Mouse (Mus musculus): ENCODE results near the gene Dcun1d5. TPM values are rescaled to one million over a fixed set of nuclear protein-coding genes. Genes with fewer than 3 reads are reported as not detected.

Dcun1d5 gene
- total and polyA plus RNA-seq, 3 experiments = 187 to 242 TPM; not detected in 1

- TF ChIP-seq MAFK (IDR thresholded peaks at IDR 0.05; ENCODE audit: borderline replicate concordance, low read depth, low read length) (no peak), CHD2 (IDR thresholded peaks at IDR 0.05; ENCODE audit: low read length) (peak; percentile 17; the same call in 1 of the 2 replicates), UBTF (IDR thresholded peaks at IDR 0.05; ENCODE audit: borderline replicate concordance, insufficient read depth, low read depth, low read length) (no peak), ZC3H11A (IDR thresholded peaks at IDR 0.05; ENCODE audit: low read depth, low read length) (no peak)
Observed at GRCm38 (mm10) chr9:7184172-7184896, at the start of gene Dcun1d5, which contains the start of gene Dync2h1 (continued).

GRCm38 (mm10) chr9:7154391-7154790 is 29.9 kb upstream of the Dcun1d5 start:
- Histone ChIP-seq H3K27ac (ENCODE audit: control insufficient read depth, low read depth, low read length) (peak overlapping the region; percentile 5; the same call in 1 of the 2 replicates), H3K36me3 (ENCODE audit: control insufficient read depth in 1 of 2, insufficient read depth in 2 of 2, low read length in 2 of 2) (peaks cover 0 to 11% of the 10 kb centered on the region in 2 experiments; a peak in 3 of 4 replicates), H3K4me1 (ENCODE audit: control insufficient read depth in 1 of 2, insufficient read depth in 2 of 2, low read length in 2 of 2) (peaks cover 3 to 5% of the 10 kb centered on the region in 2 experiments; a peak in 3 of 4 replicates), H3K27me3 (ENCODE audit: control insufficient read depth in 1 of 2, insufficient read depth in 2 of 2, low read length in 2 of 2) (no peaks in the 10 kb centered on the region), H3K4me3 (ENCODE audit: control insufficient read depth in 1 of 2, insufficient read depth in 1 of 2, low read depth in 2 of 2, low read length in 2 of 2) (no peak overlapping the region), H3K9me3 (replicated peaks; ENCODE audit: insufficient read depth, low read length) (no peaks in the 10 kb centered on the region), H3K79me2 (ENCODE audit: control insufficient read depth, insufficient read depth, low read length, poor library complexity) (no peaks in the 10 kb centered on the region), H3K9ac (ENCODE audit: control insufficient read depth, low read depth, low read length, poor library complexity, severe bottlenecking) (no peak overlapping the region)
- DNase-seq (ENCODE audit: low read depth, low spot score) = peak; percentile 77
- TF ChIP-seq GATA1 (IDR thresholded peaks at IDR 0.05; ENCODE audit: low read depth, low read length) (peak; percentile 88), RCOR1 (IDR thresholded peaks at IDR 0.05; ENCODE audit: low read depth, low read length) (peak; percentile 36; the same call in 1 of the 2 replicates), NRF1 (IDR thresholded peaks at IDR 0.05; ENCODE audit: insufficient read depth, low read depth, low read length, poor library complexity, severe bottlenecking) (no peak), EP300 (IDR thresholded peaks at IDR 0.05; ENCODE audit: low read depth in 1 of 2, low read length in 2 of 2) (peak; percentile 78 to 81), TCF12 (IDR thresholded peaks at IDR 0.05; ENCODE audit: low read depth, low read length) (peak; percentile 65; the same call in 1 of the 2 replicates), USF2 (IDR thresholded peaks at IDR 0.05; ENCODE audit: borderline replicate concordance in 1 of 2, insufficient read depth in 1 of 2, low read depth in 1 of 2, low read length in 2 of 2) (no peak), TAL1 (IDR thresholded peaks at IDR 0.05; ENCODE audit: low read length) (peak; percentile 85)

- Histone ChIP-seq H3K27ac (ENCODE audit: control insufficient read depth, low read depth, low read length) (no peak overlapping the region), H3K4me1 (ENCODE audit: control insufficient read depth in 1 of 2, insufficient read depth in 2 of 2, low read length in 2 of 2) (peaks cover 3 to 5% of the 10 kb centered on the region in 2 experiments; a peak in 3 of 4 replicates), H3K79me2 (ENCODE audit: control insufficient read depth, insufficient read depth, low read length, poor library complexity) (no peaks in the 10 kb centered on the region), H3K36me3 (ENCODE audit: control insufficient read depth in 1 of 2, insufficient read depth in 2 of 2, low read length in 2 of 2) (peaks cover 0 to 11% of the 10 kb centered on the region in 2 experiments; a peak in 3 of 4 replicates), H3K9ac (ENCODE audit: control insufficient read depth, low read depth, low read length, poor library complexity, severe bottlenecking) (no peak overlapping the region), H3K4me3 (ENCODE audit: control insufficient read depth in 1 of 2, insufficient read depth in 1 of 2, low read depth in 2 of 2, low read length in 2 of 2) (no peak overlapping the region), H3K9me3 (replicated peaks; ENCODE audit: insufficient read depth, low read length) (no peaks in the 10 kb centered on the region), H3K27me3 (ENCODE audit: control insufficient read depth in 1 of 2, insufficient read depth in 2 of 2, low read length in 2 of 2) (no peaks in the 10 kb centered on the region)
- DNase-seq (ENCODE audit: low read depth, low spot score) = no peak
- TF ChIP-seq TAL1 (IDR thresholded peaks at IDR 0.05; ENCODE audit: low read length) (no peak), MAFK (IDR thresholded peaks at IDR 0.05; ENCODE audit: borderline replicate concordance, low read depth, low read length) (no peak), MXI1 (IDR thresholded peaks at IDR 0.05; ENCODE audit: low read depth, low read length) (no peak), ZKSCAN1 (IDR thresholded peaks at IDR 0.05; ENCODE audit: low read depth, low read length) (no peak), GABPA (IDR thresholded peaks at IDR 0.05; ENCODE audit: low read depth, low read length) (no peak), MAZ (IDR thresholded peaks at IDR 0.05; ENCODE audit: low read depth, low read length) (no peak)
Observed at GRCm38 (mm10) chr9:7158605-7159004, 25.7 kb upstream of the Dcun1d5 start.

Measured in MEL (cell line).